Mouse (Mus musculus): ENCODE data around the gene Ano9.

DNA sequence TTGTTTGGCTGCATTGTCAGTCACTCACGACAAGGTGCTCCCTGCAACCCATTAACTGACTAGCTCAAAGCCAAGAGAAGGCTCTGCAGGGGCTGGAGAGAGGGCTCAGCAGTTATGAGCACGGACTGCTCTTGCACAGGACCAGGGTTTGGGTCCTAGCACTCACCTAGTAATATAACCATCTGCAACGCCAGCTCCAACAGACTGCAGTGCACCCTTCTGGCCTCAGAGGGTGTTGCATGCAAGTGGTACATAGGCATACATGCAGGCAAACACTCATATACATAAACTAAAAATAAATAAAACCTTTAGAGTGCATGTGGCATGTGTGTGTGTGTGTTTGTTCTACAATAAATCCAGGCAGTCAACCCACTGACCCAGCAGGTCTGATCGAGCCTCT lies 61.8 kb downstream of the Ano9 start:
- TF ChIP-seq CTCF (IDR thresholded peaks at IDR 0.05; ENCODE audit: borderline replicate concordance, insufficient read depth, low read length) (no peak), POLR2A (IDR thresholded peaks at IDR 0.05; ENCODE audit: low read depth, low read length) (no peak)
